Mouse (Mus musculus) ovary, adult 18-20 months (tissue): ENCODE measurements around the gene Ralgapa2.

ENCODE experiments used
- DNase-seq: peaks from one replicate; pipeline ENCODE4 v3.0.0; 2022; ENCODE audit warnings: low spot score, mixed read lengths

The Ralgapa2 gene

GRCm38 (mm10) chr2:146302094-146302699 lies 209.9 kb downstream of the Ralgapa2 start:
- no peak for DNase-seq

GRCm38 (mm10) chr2:146300500-146301020 lies 211.6 kb downstream of the Ralgapa2 start:
- no peak for DNase-seq

GRCm38 (mm10) chr2:146299841-146300460 lies 212.2 kb downstream of the Ralgapa2 start:
- no peak for DNase-seq

GRCm38 (mm10) chr2:146293538-146293937 lies 218.6 kb downstream of the Ralgapa2 start:
- no peak for DNase-seq

GRCm38 (mm10) chr2:146290871-146291637 lies 221.1 kb downstream of the Ralgapa2 start:
- DNase-seq, result no peak

- no peak for DNase-seq
Observed at GRCm38 (mm10) chr2:146290366-146290765, 221.8 kb downstream of the Ralgapa2 start.

GRCm38 (mm10) chr2:146289394-146289793 lies 222.8 kb downstream of the Ralgapa2 start:
- no peak for DNase-seq

- no peak for DNase-seq
Observed at GRCm38 (mm10) chr2:146288326-146288725, 223.8 kb downstream of the Ralgapa2 start.

GRCm38 (mm10) chr2:146287531-146287930 lies 224.6 kb downstream of the Ralgapa2 start:
- DNase-seq, result no peak

- no peak for DNase-seq
Observed at GRCm38 (mm10) chr2:146281346-146281745, 230.8 kb downstream of the Ralgapa2 start.

GRCm38 (mm10) chr2:146280921-146281274 lies 231.2 kb downstream of the Ralgapa2 start:
- no peak for DNase-seq

- no peak for DNase-seq
Observed at GRCm38 (mm10) chr2:146280221-146280920, 231.8 kb downstream of the Ralgapa2 start.

- DNase-seq, result no peak
Observed at GRCm38 (mm10) chr2:146279430-146280220, 232.5 kb downstream of the Ralgapa2 start.

GRCm38 (mm10) chr2:146278381-146278780 lies 233.8 kb downstream of the Ralgapa2 start:
- no peak for DNase-seq

- DNase-seq, result no peak
Observed at GRCm38 (mm10) chr2:146266539-146266938, 245.6 kb downstream of the Ralgapa2 start.

GRCm38 (mm10) chr2:146265045-146265444 lies 247.1 kb downstream of the Ralgapa2 start:
- no peak for DNase-seq

- DNase-seq, result no peak
Observed at GRCm38 (mm10) chr2:146262966-146263365, 249.2 kb downstream of the Ralgapa2 start.

GRCm38 (mm10) chr2:146262215-146262614 lies 249.9 kb downstream of the Ralgapa2 start:
- DNase-seq, result no peak

- no peak for DNase-seq
Observed at GRCm38 (mm10) chr2:146261146-146261545, 251.0 kb downstream of the Ralgapa2 start.

- no peak for DNase-seq
Observed at GRCm38 (mm10) chr2:146259787-146260560, 252.2 kb downstream of the Ralgapa2 start.
